Mouse (Mus musculus): ENCODE data around the gene Xrcc2.

Gene Xrcc2

GRCm38 (mm10) chr5:25668306-25668705, 37.3 kb downstream of the Xrcc2 start:
- no peak for DNase-seq (ENCODE audit: low spot score)

DNA sequence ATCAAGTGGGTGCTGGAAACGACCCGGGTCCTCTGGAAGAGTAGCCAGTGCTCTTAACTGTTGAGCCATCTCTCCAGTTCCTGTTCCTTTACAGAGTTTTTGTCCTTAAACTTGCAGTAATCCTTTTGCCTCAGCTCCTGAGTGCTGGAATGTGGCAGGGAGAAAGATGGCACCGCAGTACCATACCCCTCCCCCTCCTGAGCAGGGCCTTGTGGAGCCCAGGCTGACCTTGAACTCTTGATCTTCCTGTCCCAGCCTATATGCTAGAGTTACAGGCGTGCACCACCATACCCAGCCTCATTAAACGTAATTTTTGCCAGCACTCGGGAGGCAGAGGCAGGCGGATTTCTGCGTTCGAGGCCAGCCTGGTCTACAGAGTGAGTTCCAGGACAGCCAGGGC, 38.9 kb downstream of the Xrcc2 start:
- DNase-seq (ENCODE audit: low spot score): no peak

GRCm38 (mm10) chr5:25666108-25666507, 39.5 kb downstream of the Xrcc2 start:
- peak; percentile 53 for DNase-seq (ENCODE audit: low spot score)

DNA sequence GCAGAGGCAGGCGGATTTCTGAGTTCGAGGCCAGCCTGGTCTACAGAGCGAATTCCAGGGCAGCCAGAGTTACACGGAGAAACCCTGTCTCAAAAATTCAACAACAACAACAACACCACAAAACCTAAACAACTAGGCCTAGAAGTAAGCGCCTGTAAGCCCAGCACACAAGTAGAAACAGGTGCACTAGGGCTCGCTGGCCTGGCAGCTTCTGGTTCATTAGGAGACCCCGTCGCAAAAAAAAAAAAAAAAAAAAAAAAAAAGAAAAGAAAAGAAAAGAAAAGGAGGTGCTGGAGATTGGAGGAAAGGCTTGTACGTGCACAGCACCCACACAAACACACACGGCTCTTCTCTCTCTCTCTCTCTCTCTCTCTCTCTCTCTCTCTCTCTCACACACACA, 40.1 kb downstream of the Xrcc2 start:
- no peak for DNase-seq (ENCODE audit: low spot score)

GRCm38 (mm10) chr5:25663165-25663564, 42.5 kb downstream of the Xrcc2 start:
- no peak for DNase-seq (ENCODE audit: low spot score)

DNA sequence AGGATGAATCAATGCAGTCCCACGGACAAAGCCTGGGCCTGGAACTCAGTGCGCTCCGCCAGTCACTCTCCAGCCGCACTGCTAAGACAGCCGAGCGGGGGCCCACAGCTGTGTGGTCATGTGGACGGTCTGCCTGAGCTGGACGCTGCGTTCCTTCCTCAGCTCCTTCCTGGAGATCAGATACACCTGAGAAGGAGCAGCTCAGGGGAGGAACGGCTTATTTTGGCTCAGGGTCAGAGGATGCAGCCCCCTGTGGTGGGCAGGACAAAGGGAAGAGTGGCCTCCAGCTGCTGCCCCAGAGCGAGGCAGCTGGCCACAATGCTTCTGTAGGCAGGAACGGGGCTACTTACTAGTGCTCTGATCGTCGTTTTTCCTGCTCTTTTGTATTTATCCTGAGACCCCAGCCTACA, 51.0 kb downstream of the Xrcc2 start:
- DNase-seq (ENCODE audit: low spot score): no peak

GRCm38 (mm10) chr5:25653377-25653776, 52.2 kb downstream of the Xrcc2 start:
- no peak for DNase-seq (ENCODE audit: low spot score)

DNA sequence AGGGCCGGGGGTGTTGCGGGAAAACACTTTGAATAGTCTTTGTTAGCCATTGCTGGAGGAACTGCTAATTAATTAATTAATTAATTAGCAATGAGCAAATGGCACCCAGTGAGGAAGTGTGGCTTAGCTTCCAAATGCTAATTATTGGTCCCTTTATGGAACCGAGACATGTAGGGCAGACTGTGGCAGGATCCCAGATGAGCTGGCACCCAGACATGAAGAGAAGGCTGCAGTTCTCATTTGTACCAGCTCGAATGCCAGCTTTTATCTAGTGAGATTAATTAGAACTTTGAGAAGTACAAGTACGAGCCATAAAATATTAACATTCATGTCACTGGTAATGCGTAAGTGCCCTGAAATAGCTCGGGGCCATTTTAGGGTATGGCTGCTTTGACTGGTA, 53.2 kb downstream of the Xrcc2 start:
- peak; percentile 67 for DNase-seq (ENCODE audit: low spot score)

- DNase-seq (ENCODE audit: low spot score): no peak
Measured at GRCm38 (mm10) chr5:25645661-25646364, 59.8 kb downstream of the Xrcc2 start.

GRCm38 (mm10) chr5:25644509-25644908, 61.1 kb downstream of the Xrcc2 start:
- DNase-seq (ENCODE audit: low spot score): no peak

- DNase-seq (ENCODE audit: low spot score): no peak
Measured at GRCm38 (mm10) chr5:25642741-25643140, 62.9 kb downstream of the Xrcc2 start.

Measured in layer of hippocampus, adult 11-12 months (tissue).